Mouse (Mus musculus) MEL (cell line): ENCODE results near the gene Syn3. TPM values are rescaled to one million over a fixed set of nuclear protein-coding genes. Genes with fewer than 3 reads are reported as not detected.
"Not testable (repeated sequence)": the region's sequence is repeated elsewhere in the genome, so short reads cannot be mapped to it uniquely, and the experiment has no call there.

Experiments
- DNase-seq: peaks from one replicate; pipeline ENCODE4 v3.0.0; 2011; ENCODE audit warnings: low read depth, low spot score
- H3K27ac ChIP-seq: 2 replicates; pipeline ENCODE4 v1.5.1; 2012; ENCODE audit warnings: low read depth, mild to moderate bottlenecking, control low read depth, low read length, moderate library complexity; ENCODE audit not compliant: control insufficient read depth
- H3K27me3 ChIP-seq, 2 experiments: fragments of 150-350 bp in 1 of 2; sonication (generic) in 1 of 2; 2 replicates each; pipeline ENCODE4 v1.6.1; 2012; ENCODE audit warnings: low read length in 2 of 2, mild to moderate bottlenecking in 2 of 2, improper control_type of control experiment in 1 of 2, moderate library complexity in 1 of 2; ENCODE audit not compliant: insufficient read depth in 2 of 2, control insufficient read depth in 1 of 2
- H3K36me3 ChIP-seq, 2 experiments: 2 replicates each; pipeline ENCODE4 v1.6.1; 2012 to 2014; ENCODE audit warnings: low read length in 2 of 2, improper control_type of control experiment in 1 of 2, inconsistent platforms in 1 of 2, mild to moderate bottlenecking in 1 of 2; ENCODE audit not compliant: insufficient read depth in 2 of 2, control insufficient read depth in 1 of 2
- H3K4me1 ChIP-seq, 2 experiments: fragments of 150-350 bp in 1 of 2; sonication (generic) in 1 of 2; 2 replicates each; pipeline ENCODE4 v1.6.1; 2012; ENCODE audit warnings: low read length in 2 of 2, improper control_type of control experiment in 1 of 2, mild to moderate bottlenecking in 1 of 2; ENCODE audit not compliant: insufficient read depth in 2 of 2, control insufficient read depth in 1 of 2
- H3K4me3 ChIP-seq, 2 experiments: fragments of 150-350 bp in 1 of 2; sonication (generic) in 1 of 2; 2 replicates each; pipeline ENCODE4 v1.5.1; 2012; ENCODE audit warnings: low read depth in 2 of 2, low read length in 2 of 2, mild to moderate bottlenecking in 2 of 2, moderate library complexity in 2 of 2, control low read depth in 1 of 2, improper control_type of control experiment in 1 of 2; ENCODE audit not compliant: control insufficient read depth in 1 of 2, insufficient read depth in 1 of 2
- H3K79me2 ChIP-seq: 2 replicates; pipeline ENCODE4 v1.6.1; 2012; ENCODE audit warnings: mild to moderate bottlenecking, low read length, moderate library complexity; ENCODE audit not compliant: control insufficient read depth, poor library complexity, insufficient read depth
- H3K9ac ChIP-seq: 2 replicates; pipeline ENCODE4 v1.6.1; 2012; ENCODE audit warnings: low read depth, mild to moderate bottlenecking, control low read depth, low read length, moderate library complexity; ENCODE audit not compliant: control insufficient read depth, poor library complexity, severe bottlenecking
- H3K9me3 ChIP-seq: fragments of 150-350 bp; sonication (generic); replicated peaks from 2 replicates; pipeline ENCODE4 v1.6.1; 2012; ENCODE audit warnings: mild to moderate bottlenecking, low read length, improper control_type of control experiment, moderate library complexity; ENCODE audit not compliant: insufficient read depth
- CHD2 ChIP-seq: IDR thresholded peaks from 2 replicates; pipeline ENCODE4 v1.6.1; 2011; ENCODE audit warnings: low read length, improper control_type of control experiment
- CTCF ChIP-seq, 3 experiments: IDR thresholded peaks in 2 of 3; conservative IDR thresholded peaks in 1 of 3; 2 replicates each; pipeline ENCODE4 v1.5.1; 2011 to 2012; ENCODE audit warnings: low read length in 3 of 3, low read depth in 2 of 3, mild to moderate bottlenecking in 2 of 3, improper control_type of control experiment in 1 of 3, inconsistent platforms in 1 of 3, mixed read lengths in 1 of 3, moderate library complexity in 1 of 3; ENCODE audit not compliant: control insufficient read depth in 1 of 3, insufficient read depth in 1 of 3, poor library complexity in 1 of 3, severe bottlenecking in 1 of 3
- ETS1 ChIP-seq: IDR thresholded peaks from 2 replicates; pipeline ENCODE4 v1.6.1; 2012; ENCODE audit warnings: low read depth, mild to moderate bottlenecking, inconsistent platforms, low read length, improper control_type of control experiment, moderate library complexity
- GABPA ChIP-seq: IDR thresholded peaks from 2 replicates; pipeline ENCODE4 v1.6.1; 2012; ENCODE audit warnings: low read depth, mild to moderate bottlenecking, inconsistent platforms, low read length, improper control_type of control experiment, moderate library complexity
- GATA1 ChIP-seq: IDR thresholded peaks from 2 replicates; pipeline ENCODE4 v1.6.1; 2011; ENCODE audit warnings: low read depth, low read length, improper control_type of control experiment
- KAT2A ChIP-seq: conservative IDR thresholded peaks from 2 replicates; pipeline ENCODE4 v1.6.1; 2012; ENCODE audit warnings: low read depth, low read length, improper control_type of control experiment, inconsistent platforms
- MAFK ChIP-seq: IDR thresholded peaks from 2 replicates; pipeline ENCODE4 v1.6.1; 2011; ENCODE audit warnings: low read depth, mild to moderate bottlenecking, low read length, improper control_type of control experiment, borderline replicate concordance
- MAZ ChIP-seq: IDR thresholded peaks from 2 replicates; pipeline ENCODE4 v1.6.1; 2012; ENCODE audit warnings: low read depth, mild to moderate bottlenecking, inconsistent platforms, low read length, improper control_type of control experiment
- MEF2A ChIP-seq: IDR thresholded peaks from 2 replicates; pipeline ENCODE4 v1.6.1; 2014; ENCODE audit warnings: low read depth, mild to moderate bottlenecking, inconsistent platforms, low read length, improper control_type of control experiment; ENCODE audit not compliant: poor library complexity, insufficient replicate concordance, severe bottlenecking; ENCODE audit errors: extremely low read depth
- MYB ChIP-seq: IDR thresholded peaks from 2 replicates; pipeline ENCODE4 v1.6.1; 2011; ENCODE audit warnings: mild to moderate bottlenecking, low read depth, low read length, improper control_type of control experiment
- NELFE ChIP-seq: IDR thresholded peaks from 2 replicates; pipeline ENCODE4 v1.6.1; 2011; ENCODE audit warnings: low read depth, low read length, improper control_type of control experiment
- NRF1 ChIP-seq: IDR thresholded peaks from 2 replicates; pipeline ENCODE4 v1.6.1; 2014; ENCODE audit warnings: low read depth, mild to moderate bottlenecking, inconsistent platforms, low read length, improper control_type of control experiment, moderate library complexity; ENCODE audit not compliant: poor library complexity, insufficient read depth, severe bottlenecking
- POLR2A ChIP-seq, 2 experiments: IDR thresholded peaks; 2 replicates each; pipeline ENCODE4 v1.6.1; 2011 to 2012; ENCODE audit warnings: low read length in 2 of 2, mild to moderate bottlenecking in 2 of 2, control low read depth in 1 of 2, improper control_type of control experiment in 1 of 2, low read depth in 1 of 2, moderate library complexity in 1 of 2; ENCODE audit not compliant: control insufficient read depth in 1 of 2, insufficient read depth in 1 of 2, poor library complexity in 1 of 2
- POLR2AphosphoS2 ChIP-seq: IDR thresholded peaks from 2 replicates; pipeline ENCODE4 v1.6.1; 2011; ENCODE audit warnings: low read length, improper control_type of control experiment
- POLR2AphosphoS5 ChIP-seq: IDR thresholded peaks from 2 replicates; pipeline ENCODE4 v1.6.1; 2012; ENCODE audit warnings: low read depth, borderline replicate concordance, mild to moderate bottlenecking, inconsistent platforms, low read length, moderate library complexity, mixed read lengths
- SIN3A ChIP-seq: IDR thresholded peaks from 2 replicates; pipeline ENCODE4 v1.6.1; 2012; ENCODE audit warnings: low read length, improper control_type of control experiment, inconsistent platforms
- TAL1 ChIP-seq: IDR thresholded peaks from 2 replicates; pipeline ENCODE4 v1.6.1; 2012; ENCODE audit warnings: mild to moderate bottlenecking, inconsistent platforms, low read length, moderate library complexity, mixed read lengths
- ZC3H11A ChIP-seq: IDR thresholded peaks from 2 replicates; pipeline ENCODE4 v1.6.1; 2012; ENCODE audit warnings: low read depth, mild to moderate bottlenecking, inconsistent platforms, low read length, improper control_type of control experiment
- ZMIZ1 ChIP-seq: IDR thresholded peaks from 2 replicates; pipeline ENCODE4 v1.6.1; 2012; ENCODE audit warnings: low read depth, mild to moderate bottlenecking, inconsistent platforms, low read length, improper control_type of control experiment, moderate library complexity
- ZNF384 ChIP-seq: IDR thresholded peaks from 2 replicates; pipeline ENCODE4 v1.6.1; 2012; ENCODE audit warnings: low read depth, mild to moderate bottlenecking, inconsistent platforms, low read length, improper control_type of control experiment
- polyA plus RNA-seq, 2 experiments: library from polyadenylated mRNA; stranded (reverse) in 1 of 2; unstranded in 1 of 2; fragments of >175 nt in 1 of 2; fragments of >200 nt in 1 of 2; gene quantifications; 2 replicates each; pipeline versions ENCODE4 v1.2.1 to v1.2.4; 2012; ENCODE audit warnings: low replicate concordance in 2 of 2, low read depth in 1 of 2; ENCODE audit not compliant: insufficient read length in 2 of 2, insufficient read depth in 1 of 2, missing spikeins in 1 of 2
- total RNA-seq: library from RNA; depleted of rRNA; stranded (reverse); fragments of 300-350 nt; gene quantifications from 2 replicates; pipeline ENCODE4 v1.2.3, GENCODE M21; 2012

Gene Syn3
- total and polyA plus RNA-seq, 3 experiments, result 0.06 TPM; not detected in 2

- Histone ChIP-seq H3K4me3 (no peak overlapping the region), H3K79me2 (no peaks in the 10 kb centered on the region), H3K27me3 (no peaks in the 10 kb centered on the region), H3K36me3 (no peaks in the 10 kb centered on the region), H3K27ac (no peak overlapping the region), H3K9me3 (no peaks in the 10 kb centered on the region), H3K4me1 (no peaks in the 10 kb centered on the region), H3K9ac (no peak overlapping the region)
- DNase-seq, result no peak
- TF ChIP-seq ZNF384, result no peak
- TF ChIP-seq TAL1, result no peak
- TF ChIP-seq POLR2AphosphoS5, result no peak
- no peak for TF ChIP-seq POLR2A (IDR thresholded peaks at IDR 0.05; ENCODE audit: control insufficient read depth in 1 of 2, insufficient read depth in 1 of 2, low read depth in 1 of 2, low read length in 2 of 2, poor library complexity in 1 of 2)
- TF ChIP-seq CTCF (IDR thresholded peaks at IDR 0.05 in 2 of 3, conservative IDR thresholded peaks at IDR 0.05 in 1 of 3; ENCODE audit: control insufficient read depth in 1 of 3, insufficient read depth in 1 of 3, low read depth in 2 of 3, low read length in 3 of 3, poor library complexity in 1 of 3, severe bottlenecking in 1 of 3), result no peak
- TF ChIP-seq SIN3A, result no peak
- TF ChIP-seq NRF1, result no peak
- no peak for TF ChIP-seq ZMIZ1
- TF ChIP-seq KAT2A, result no peak
- TF ChIP-seq ETS1, result no peak
- TF ChIP-seq NELFE, result no peak
- TF ChIP-seq GABPA, result no peak
Observed at GRCm38 (mm10) chr10:86125421-86125820, 373.3 kb downstream of the Syn3 start.

- Histone ChIP-seq H3K9me3 (no peaks in the 10 kb centered on the region), H3K27me3 (no peaks in the 10 kb centered on the region)
Observed at GRCm38 (mm10) chr10:86124115-86124514, 374.6 kb downstream of the Syn3 start.

GRCm38 (mm10) chr10:86123224-86123623 is 375.5 kb downstream of the Syn3 start:
- no peaks in the 10 kb centered on the region for H3K9me3 ChIP-seq
- H3K27ac ChIP-seq, result no peak overlapping the region
- no peaks in the 10 kb centered on the region for H3K36me3 ChIP-seq
- no peaks in the 10 kb centered on the region for H3K27me3 ChIP-seq
- no peak for TF ChIP-seq NRF1
- no peak for TF ChIP-seq MAFK
- DNase-seq, result no peak
- no peak overlapping the region for H3K9ac ChIP-seq
- H3K4me3 ChIP-seq, result no peak overlapping the region
- H3K4me1 ChIP-seq, result no peaks in the 10 kb centered on the region
- H3K79me2 ChIP-seq, result no peaks in the 10 kb centered on the region

More at GRCm38 (mm10) chr10:86124115-86124514, 374.6 kb downstream of the Syn3 start:
- Histone ChIP-seq H3K36me3 (no peaks in the 10 kb centered on the region), H3K4me1 (no peaks in the 10 kb centered on the region), H3K79me2 (no peaks in the 10 kb centered on the region), H3K9ac (no peak overlapping the region), H3K27ac (no peak overlapping the region), H3K4me3 (no peak overlapping the region)
- DNase-seq, result no peak
- TF ChIP-seq MYB, result no peak
- TF ChIP-seq ZC3H11A, result no peak
- no peak for TF ChIP-seq MAZ
- TF ChIP-seq ZMIZ1, result no peak
- no peak for TF ChIP-seq MEF2A
- no peak for TF ChIP-seq CHD2
- TF ChIP-seq POLR2AphosphoS2, result no peak
- TF ChIP-seq MAFK, result no peak
- TF ChIP-seq ETS1, result no peak
- no peak for TF ChIP-seq GATA1

- not testable (repeated sequence) for H3K27me3 ChIP-seq
Observed at GRCm38 (mm10) chr10:86122456-86122855, 376.2 kb downstream of the Syn3 start.

More at GRCm38 (mm10) chr10:86122456-86122855, 376.2 kb downstream of the Syn3 start:
- not testable (repeated sequence) for DNase-seq, H3K36me3 ChIP-seq, H3K79me2 ChIP-seq, H3K27ac ChIP-seq, H3K9ac ChIP-seq, H3K4me3 ChIP-seq, H3K4me1 ChIP-seq, H3K9me3 ChIP-seq
